Mouse (Mus musculus): ENCODE measurements at regions not wholly inside any gene's neighbourhood (a gene's known extent, or its start where the extent isn't known, plus 50 kb on each side); places are given as distances from the start of the nearest gene placed in this dataset.
A peak's percentile ranks its signal among the peaks of the same experiment; 100 is the strongest.

GRCm38 (mm10) chr11:48061501-48061900, 72.7 kb upstream of the Sgcd start:
- Histone ChIP-seq H3K27ac (ENCODE audit: low read length) (no peak overlapping the region), H3K36me3 (ENCODE audit: insufficient read depth, low read length) (no peaks in the 10 kb centered on the region), H3K9ac (replicated peaks; ENCODE audit: low read depth) (no peak overlapping the region), H3K4me2 (replicated peaks; ENCODE audit: low read depth, low read length) (no peak overlapping the region), H3K27me3 (replicated peaks; ENCODE audit: insufficient read depth, low read length) (no peaks in the 10 kb centered on the region), H3K9me3 (ENCODE audit: low read length) (no peaks in the 10 kb centered on the region), H3K4me1 (ENCODE audit: insufficient read depth, low read depth, low read length) (no peaks in the 10 kb centered on the region), H3K4me3 (ENCODE audit: low read depth, low read length) (no peak overlapping the region)
- DNase-seq (ENCODE audit: low spot score) = no peak
- no peak for ATAC-seq
- TF ChIP-seq EP300 (IDR thresholded peaks at IDR 0.05) = no peak
- no peak for TF ChIP-seq CTCF (IDR thresholded peaks at IDR 0.05)

GRCm38 (mm10) chr11:48051156-48051866, 62.5 kb upstream of the Sgcd start:
- Histone ChIP-seq H3K4me2 (replicated peaks; ENCODE audit: low read depth, low read length) (no peak overlapping the region), H3K36me3 (ENCODE audit: insufficient read depth, low read length) (no peaks in the 10 kb centered on the region), H3K9me3 (ENCODE audit: low read length) (no peaks in the 10 kb centered on the region), H3K4me1 (ENCODE audit: insufficient read depth, low read depth, low read length) (no peaks in the 10 kb centered on the region), H3K4me3 (ENCODE audit: low read depth, low read length) (no peak overlapping the region), H3K27ac (ENCODE audit: low read length) (no peak overlapping the region), H3K9ac (replicated peaks; ENCODE audit: low read depth) (no peak overlapping the region), H3K27me3 (replicated peaks; ENCODE audit: insufficient read depth, low read length) (no peaks in the 10 kb centered on the region)
- WGBS = 52% methylated on average over 3 of the region's 3 CpGs
- ATAC-seq (peak; percentile 78), DNase-seq (ENCODE audit: low spot score) (peak; percentile 71)
- no peak for TF ChIP-seq EP300 (IDR thresholded peaks at IDR 0.05)
- TF ChIP-seq CTCF (IDR thresholded peaks at IDR 0.05) = no peak

- Histone ChIP-seq H3K4me2 (replicated peaks; ENCODE audit: low read depth, low read length) (no peak overlapping the region), H3K9me3 (ENCODE audit: low read length) (no peaks in the 10 kb centered on the region), H3K4me1 (ENCODE audit: insufficient read depth, low read depth, low read length) (no peaks in the 10 kb centered on the region), H3K4me3 (ENCODE audit: low read depth, low read length) (no peak overlapping the region), H3K9ac (replicated peaks; ENCODE audit: low read depth) (no peak overlapping the region), H3K36me3 (ENCODE audit: insufficient read depth, low read length) (no peaks in the 10 kb centered on the region), H3K27ac (ENCODE audit: low read length) (no peak overlapping the region), H3K27me3 (replicated peaks; ENCODE audit: insufficient read depth, low read length) (no peaks in the 10 kb centered on the region)
- no peak for ATAC-seq
- DNase-seq (ENCODE audit: low spot score) = no peak
- no peak for TF ChIP-seq CTCF (IDR thresholded peaks at IDR 0.05)
- no peak for TF ChIP-seq EP300 (IDR thresholded peaks at IDR 0.05)
- 74% methylated on average over 1 of the region's 1 CpGs for WGBS
Measured at GRCm38 (mm10) chr11:48048311-48048710, 59.5 kb upstream of the Sgcd start.

Measured in lung, postnatal 0 days (tissue).